Mouse (Mus musculus): ENCODE measurements at regions not wholly inside any gene's neighbourhood (a gene's known extent, or its start where the extent isn't known, plus 50 kb on each side); places are given as distances from the start of the nearest gene placed in this dataset.

- no peak for DNase-seq
Measured at GRCm38 (mm10) chr15:87102211-87102610, 441.9 kb upstream of the Fam19a5 start.

- DNase-seq, result no peak
Measured at GRCm38 (mm10) chr15:87105951-87106350, 438.1 kb upstream of the Fam19a5 start.

DNA sequence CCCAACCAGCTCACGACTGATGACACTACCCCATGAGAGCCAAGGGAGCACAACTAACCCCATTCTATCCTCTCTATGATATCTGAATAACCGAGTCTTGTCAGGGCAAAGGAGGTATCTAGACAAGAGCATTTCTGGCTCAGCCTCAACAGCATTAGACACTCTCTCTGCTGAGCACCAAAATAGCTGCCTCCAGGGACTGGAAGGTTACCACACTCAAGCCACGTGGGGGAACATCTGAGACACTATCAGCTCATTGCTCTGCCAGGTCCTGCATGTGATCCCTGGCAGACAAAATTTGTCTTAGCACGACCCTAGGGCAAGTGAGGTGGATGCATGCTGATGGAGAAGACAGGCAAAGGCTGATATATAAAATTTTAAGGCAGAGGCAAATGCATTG is 436.4 kb upstream of the Fam19a5 start:
- DNase-seq, result no peak

GRCm38 (mm10) chr15:87108411-87108810 is 435.7 kb upstream of the Fam19a5 start:
- DNase-seq, result no peak

DNA sequence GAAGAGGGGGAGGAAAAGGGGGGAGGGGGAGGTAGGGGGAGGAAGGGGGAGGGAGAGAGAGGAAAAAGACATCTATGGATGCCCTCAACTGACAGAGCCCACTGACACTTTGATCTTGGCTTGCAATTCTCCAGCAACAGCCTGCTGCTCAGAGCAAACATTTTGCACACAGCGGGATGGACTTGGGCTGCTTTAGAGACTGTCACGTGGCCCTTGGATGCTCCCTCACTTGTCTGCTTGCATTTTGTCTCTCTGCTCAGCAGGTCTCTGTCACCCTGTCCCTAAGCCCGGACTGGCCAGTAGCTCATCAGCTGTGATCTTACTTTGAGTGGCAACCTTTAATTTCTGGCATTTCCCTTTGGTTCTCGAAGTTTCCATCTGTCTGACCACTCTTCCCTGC is 421.4 kb upstream of the Fam19a5 start:
- DNase-seq, result no peak

DNA sequence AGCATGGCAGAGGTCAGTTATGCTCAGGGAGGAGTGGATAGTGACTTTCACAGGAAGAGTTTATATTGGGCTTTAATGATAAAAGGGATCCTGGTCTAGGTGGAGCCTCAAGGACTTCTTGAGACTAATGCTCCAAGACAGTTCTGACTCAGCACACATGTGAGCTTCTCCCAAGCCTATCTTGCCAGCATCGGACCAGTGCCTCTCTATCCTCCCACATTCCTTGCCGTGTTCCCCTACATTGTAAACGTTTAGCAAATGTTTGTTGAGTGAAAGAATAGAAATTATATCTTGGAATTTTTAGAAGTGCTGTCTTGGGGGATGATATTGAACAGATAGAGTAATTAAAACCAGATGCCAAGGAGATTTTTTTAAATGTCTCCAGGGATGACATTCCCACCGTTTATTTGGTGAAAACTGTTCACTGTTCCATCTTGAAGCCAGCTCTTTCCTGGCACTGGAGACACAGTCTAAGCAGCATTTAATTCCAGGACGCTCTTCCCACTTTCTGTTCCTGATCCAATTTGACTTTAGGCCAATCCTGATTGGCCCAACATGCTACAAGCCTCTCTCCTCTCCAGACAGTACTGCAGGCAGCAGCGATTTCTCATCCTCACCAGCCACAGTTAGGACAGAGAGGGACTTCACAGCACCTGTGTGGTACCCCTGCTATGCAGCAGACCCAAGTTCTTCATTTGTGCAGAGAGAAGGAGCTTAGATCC is 418.5 kb upstream of the Fam19a5 start:
- DNase-seq, result no peak

DNA sequence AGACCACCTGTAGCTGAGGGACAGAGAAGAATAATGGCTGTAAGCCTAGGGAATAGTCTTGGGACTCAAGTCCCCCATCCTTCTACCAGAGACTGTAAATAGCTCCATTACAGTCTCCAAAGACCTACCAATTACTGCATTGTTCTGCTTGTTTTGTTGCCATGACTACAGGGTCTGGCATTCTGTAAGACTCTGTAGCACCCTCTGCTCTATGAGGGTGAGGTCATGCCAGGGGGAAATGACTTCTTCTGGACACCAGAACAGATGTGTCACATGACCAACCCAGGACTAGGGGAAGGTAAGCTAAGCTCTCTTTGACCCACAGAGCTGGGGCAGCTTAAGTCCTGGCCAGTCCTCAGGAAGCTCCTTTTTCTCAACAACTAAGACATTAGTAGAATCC is 405.2 kb upstream of the Fam19a5 start:
- DNase-seq, result no peak

- DNase-seq, result peak; percentile 18
Measured at GRCm38 (mm10) chr15:87169136-87169535, 375.0 kb upstream of the Fam19a5 start.

DNA sequence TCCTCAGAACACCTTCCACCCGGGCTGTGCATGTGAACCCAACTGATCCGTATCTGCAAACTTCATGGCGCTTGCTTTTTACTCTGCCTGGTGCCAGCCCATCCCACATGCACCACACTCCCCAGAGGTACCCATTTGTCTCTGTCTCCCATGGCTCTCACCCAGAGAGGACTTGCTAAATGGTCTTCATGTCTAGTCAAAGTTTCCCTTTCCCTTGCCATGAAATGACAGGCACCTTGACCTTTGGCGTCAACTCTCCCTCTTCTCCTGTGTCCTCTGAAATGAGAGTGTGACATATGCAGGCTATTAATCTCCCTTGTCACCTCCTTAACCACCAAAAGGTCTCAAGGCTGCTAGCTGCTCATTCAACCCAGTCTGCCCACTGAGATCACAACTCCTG is 373.2 kb upstream of the Fam19a5 start:
- DNase-seq, result peak; percentile 55

DNA sequence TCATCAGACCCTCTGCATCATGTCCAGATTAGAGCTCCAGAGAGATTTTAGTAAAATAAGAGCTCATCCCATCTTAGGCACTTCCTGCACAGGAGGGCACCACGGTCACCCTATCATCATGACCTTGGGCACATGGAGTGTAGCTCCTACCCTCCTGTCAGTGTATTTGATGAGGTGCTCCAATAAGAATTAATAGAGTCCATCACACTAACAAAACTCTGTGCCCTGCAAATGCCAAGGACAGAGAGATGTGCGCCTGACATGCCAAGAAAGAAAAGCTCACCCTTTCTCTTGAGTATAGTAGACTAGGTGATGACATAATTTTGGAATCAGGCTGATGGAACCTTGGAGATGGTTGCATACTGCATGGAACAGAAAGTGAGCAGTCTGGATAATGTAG is 371.0 kb upstream of the Fam19a5 start:
- peak; percentile 11 for DNase-seq

DNA sequence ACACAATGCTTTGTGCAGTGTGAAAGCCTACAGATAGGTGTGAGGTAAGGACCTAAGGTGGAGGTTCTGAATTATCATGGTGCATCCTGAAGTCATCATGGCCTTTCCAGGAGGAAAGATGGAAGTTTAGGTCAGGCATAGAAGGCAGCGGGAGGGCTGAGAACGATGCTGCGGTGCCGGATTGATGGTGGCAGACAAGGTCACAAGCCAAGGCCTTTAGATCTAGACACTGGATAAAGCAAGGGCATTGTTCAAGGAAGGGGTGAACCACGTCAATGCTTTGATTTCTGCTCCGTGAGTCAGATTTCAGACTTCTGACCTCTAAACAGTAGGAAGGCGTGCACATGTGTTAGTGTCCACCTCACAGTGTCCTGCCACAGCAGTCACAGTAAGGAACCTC is 365.5 kb upstream of the Fam19a5 start:
- peak; percentile 72 for DNase-seq

GRCm38 (mm10) chr15:87180836-87181235 is 363.3 kb upstream of the Fam19a5 start:
- DNase-seq, result no peak

DNA sequence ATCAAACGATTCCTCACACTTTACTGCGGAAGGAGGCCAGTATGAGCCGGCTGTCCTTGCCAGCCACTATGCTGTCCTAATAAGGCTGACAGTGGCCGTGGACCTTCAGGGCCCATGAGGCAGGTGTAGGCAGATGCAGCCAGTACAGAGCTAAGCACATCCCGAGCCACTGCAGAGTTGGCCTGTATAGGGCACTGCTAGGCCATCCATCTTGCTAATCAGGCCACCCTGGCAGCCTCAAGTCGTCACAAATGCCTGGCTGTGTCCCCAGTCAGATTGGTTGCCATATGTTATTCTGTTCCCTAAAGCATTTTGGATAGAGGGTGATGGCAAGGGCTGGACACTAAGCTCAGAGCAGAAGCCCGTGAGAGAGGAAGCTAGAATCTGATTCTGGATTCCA is 359.9 kb upstream of the Fam19a5 start:
- no peak for DNase-seq

DNA sequence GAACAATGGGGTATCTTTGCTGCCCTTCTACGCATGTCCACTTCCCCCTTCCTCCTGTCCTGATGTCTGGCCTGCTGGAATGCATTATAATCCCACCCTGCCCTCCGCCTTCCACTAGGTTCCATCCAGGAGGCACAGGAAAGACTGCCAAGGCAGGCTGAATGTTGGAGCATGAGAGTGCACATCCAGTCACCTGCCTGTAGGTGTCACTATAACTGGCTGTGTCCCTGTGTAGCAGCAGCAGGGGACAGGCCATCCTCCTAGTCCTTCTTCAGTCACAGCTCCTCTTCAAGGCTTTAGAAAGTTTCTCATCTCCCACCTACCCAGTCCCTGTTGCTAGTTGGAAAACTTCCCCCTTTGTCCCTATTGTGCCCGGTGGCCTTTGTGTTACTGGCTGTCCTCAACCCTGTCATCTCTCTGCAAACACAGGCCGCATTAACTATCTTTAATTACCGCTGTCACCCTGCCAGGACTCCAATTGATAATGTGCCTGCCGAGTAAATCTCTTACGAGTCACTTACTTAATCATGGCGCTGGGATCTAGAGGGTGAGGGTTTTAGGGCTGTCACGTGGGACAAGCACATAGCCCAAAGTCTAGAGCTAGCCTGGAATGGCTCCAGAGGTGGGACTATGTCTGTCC is 355.2 kb upstream of the Fam19a5 start:
- DNase-seq, result no peak

- DNase-seq, result no peak
Measured at GRCm38 (mm10) chr15:87191901-87192300, 352.2 kb upstream of the Fam19a5 start.

DNA sequence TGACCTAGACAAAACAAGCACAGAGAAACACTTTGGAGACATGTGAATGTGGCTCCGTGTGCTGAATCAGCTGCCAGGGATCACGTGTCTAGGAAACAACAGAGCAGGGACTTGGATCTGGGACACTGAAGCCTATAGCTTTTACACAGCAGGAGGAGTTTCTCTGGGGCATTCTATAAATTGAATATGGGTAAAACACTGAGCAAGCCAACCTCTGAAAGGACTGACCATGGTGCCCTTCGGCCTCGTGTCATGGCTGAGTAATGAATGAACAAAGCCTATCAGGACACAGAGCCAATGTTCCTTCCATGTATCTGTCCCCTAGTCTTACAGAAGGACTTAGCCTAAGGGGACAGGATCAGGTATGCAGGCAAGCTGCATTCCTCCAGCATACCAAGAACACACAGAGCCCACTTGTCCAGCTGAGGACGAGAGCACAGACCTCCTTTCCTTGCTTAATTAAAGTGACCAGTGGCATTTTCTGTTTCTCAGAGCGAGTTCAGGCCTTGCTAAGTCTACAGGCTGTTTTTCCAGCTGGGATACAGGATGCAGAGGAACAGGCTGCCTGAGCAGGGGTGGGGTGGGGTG is 347.7 kb upstream of the Fam19a5 start:
- DNase-seq, result no peak

- no peak for DNase-seq
Measured at GRCm38 (mm10) chr15:87199641-87200040, 344.5 kb upstream of the Fam19a5 start.

- no peak for DNase-seq
Measured at GRCm38 (mm10) chr15:87200282-87201048, 343.6 kb upstream of the Fam19a5 start.

DNA sequence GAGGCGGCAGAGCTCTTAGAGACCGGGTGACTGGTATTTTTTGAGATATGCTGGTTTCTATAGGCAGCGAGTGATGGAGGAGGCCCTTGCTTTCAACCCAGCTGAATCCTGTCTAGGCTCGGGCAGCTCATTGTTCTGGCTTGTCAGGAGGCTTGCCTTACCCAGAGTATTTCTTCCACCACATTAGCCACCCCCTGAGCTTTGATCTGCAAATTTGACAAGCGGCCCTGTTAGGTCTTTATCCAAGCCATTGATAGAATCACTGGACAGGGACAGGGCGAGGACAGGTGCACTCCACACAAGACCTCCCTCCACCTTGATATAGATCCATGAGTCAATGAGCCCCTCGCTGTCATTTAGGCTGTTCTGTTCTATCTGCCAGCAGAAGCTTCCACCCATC is 343.0 kb upstream of the Fam19a5 start:
- DNase-seq, result no peak

DNA sequence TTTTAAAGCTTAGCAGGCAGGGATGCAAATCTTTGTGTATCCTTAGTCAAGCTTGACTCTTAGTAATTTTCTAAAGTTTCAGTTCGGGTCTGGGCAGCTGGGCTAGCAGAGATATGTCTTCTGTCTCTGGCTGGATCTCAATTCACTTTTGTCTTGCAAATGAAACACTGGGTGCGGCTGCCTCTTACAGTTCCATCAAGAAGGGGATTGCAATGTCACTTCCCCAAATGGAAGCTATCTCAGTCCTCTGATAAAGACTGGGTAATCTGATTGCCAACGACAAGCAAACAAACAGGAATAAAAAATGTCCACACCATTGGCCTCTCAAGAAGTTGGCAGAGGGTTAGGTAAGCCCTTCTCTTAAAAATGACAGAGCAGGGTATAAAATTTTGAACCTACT is 314.1 kb upstream of the Fam19a5 start:
- DNase-seq, result no peak

DNA sequence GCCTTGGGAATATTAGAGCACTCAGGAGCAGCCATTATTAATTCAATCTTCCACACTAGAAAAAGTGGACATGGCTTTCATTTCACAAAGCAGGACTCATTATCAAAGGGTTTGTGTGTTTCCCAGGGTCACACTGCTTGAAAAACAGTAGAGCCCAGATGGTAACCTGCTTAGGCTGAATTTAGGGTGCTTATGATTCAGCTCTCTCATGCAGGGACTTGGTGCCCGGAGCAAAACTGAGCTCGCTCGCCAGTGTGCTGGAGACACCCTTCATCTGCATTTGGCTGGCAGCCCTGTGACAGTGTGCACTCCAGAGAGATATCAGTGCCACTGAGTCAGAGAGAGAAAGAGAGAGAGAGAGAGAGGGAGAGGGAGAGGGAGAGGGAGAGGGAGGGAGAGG is 308.0 kb upstream of the Fam19a5 start:
- DNase-seq, result no peak

DNA sequence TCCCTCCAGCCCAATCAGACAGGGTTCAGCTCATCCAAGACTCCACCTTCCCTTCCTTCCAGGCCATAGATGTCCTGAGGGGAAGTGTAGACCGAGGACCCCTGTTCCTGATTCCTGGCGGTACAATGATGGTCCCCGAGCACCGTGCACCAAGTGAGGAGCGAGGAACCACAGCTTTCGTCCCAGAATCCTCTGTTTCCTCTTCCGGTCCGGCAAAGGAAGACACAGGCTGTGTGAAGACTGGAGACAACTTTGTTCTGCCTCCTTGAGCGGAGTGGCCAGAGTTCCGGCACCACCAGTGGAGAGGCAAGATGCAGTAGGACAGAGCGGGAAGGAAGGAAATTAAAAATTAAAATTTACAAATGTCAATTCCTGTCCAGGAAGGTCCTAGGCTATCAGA is 305.0 kb upstream of the Fam19a5 start:
- DNase-seq, result no peak

GRCm38 (mm10) chr15:87261497-87261896 is 282.6 kb upstream of the Fam19a5 start:
- DNase-seq, result no peak
